Mouse (Mus musculus) heart, embryonic 10.5 days (tissue): Measurements from ENCODE around the gene Gli1. TPM values are rescaled to one million over a fixed set of nuclear protein-coding genes. Genes with fewer than 3 reads are reported as not detected.

Source experiments
- DNase-seq: peaks from one replicate; pipeline ENCODE4 v3.0.0-alpha.2; 2017; ENCODE audit warnings: low spot score
- H3K27ac ChIP-seq: fragments of 300-500 bp; sonication (generic); 2 replicates; pipeline ENCODE4 v1.5.1; 2016; ENCODE audit warnings: mild to moderate bottlenecking
- H3K27me3 ChIP-seq: fragments of 300-500 bp; sonication (generic); 2 replicates; pipeline ENCODE4 v1.6.1; 2016; ENCODE audit warnings: mild to moderate bottlenecking; ENCODE audit not compliant: poor library complexity, insufficient read depth, severe bottlenecking
- H3K36me3 ChIP-seq: fragments of 300-500 bp; sonication (generic); 2 replicates; pipeline ENCODE4 v1.6.1; 2016; ENCODE audit warnings: mild to moderate bottlenecking, moderate library complexity
- H3K4me1 ChIP-seq: fragments of 300-500 bp; sonication (generic); 2 replicates; pipeline ENCODE4 v1.6.1; 2016; ENCODE audit warnings: mild to moderate bottlenecking
- H3K4me3 ChIP-seq: fragments of 300-500 bp; sonication (generic); 2 replicates; pipeline ENCODE4 v1.5.1; 2016; ENCODE audit warnings: mild to moderate bottlenecking, moderate library complexity
- H3K9me3 ChIP-seq: fragments of 300-500 bp; sonication (generic); 2 replicates; pipeline ENCODE4 v1.6.1; 2016; ENCODE audit warnings: mild to moderate bottlenecking, moderate library complexity
- WGBS: fragments of 180-500 bp; shearing (Covaris S2); methylation state at CpG from one replicate; pipeline ENCODE4 v1.1.7; 2016; 5-methylcytosine and 5-hydroxymethylcytosine counted together
- polyA plus RNA-seq: library from polyadenylated mRNA; unstranded; fragments of >200 nt; fragmentation: Nextera tagmentation; extraction: Ambion mirVana; gene quantifications from 2 replicates; pipeline ENCODE4 v1.2.1, GENCODE M21; 2016

Gli1 gene
- polyA plus RNA-seq, 1 experiment from 2014 or later: 4.8 TPM

GRCm38 (mm10) chr10:127339683-127340576, 1.8 kb downstream of the Gli1 start:
- H3K27me3 ChIP-seq: peaks cover 46% of the 10 kb centered on the region
- DNase-seq: no peak
- H3K4me3 ChIP-seq: peak overlapping the region; percentile 65
- H3K4me1 ChIP-seq: peaks cover 37% of the 10 kb centered on the region
- no peaks in the 10 kb centered on the region for H3K36me3 ChIP-seq
- H3K27ac ChIP-seq: peak overlapping the region; percentile 79
- under 1% methylated on average over 41 of the region's 42 CpGs for WGBS
- no peaks in the 10 kb centered on the region for H3K9me3 ChIP-seq

- peak overlapping the region; percentile 79 for H3K27ac ChIP-seq
Measured at GRCm38 (mm10) chr10:127338930-127339682, 2.7 kb downstream of the Gli1 start.

GRCm38 (mm10) chr10:127337536-127338099, 4.2 kb downstream of the Gli1 start:
- Histone ChIP-seq H3K4me3 (no peak overlapping the region), H3K4me1 (peaks cover 38% of the 10 kb centered on the region), H3K9me3 (no peaks in the 10 kb centered on the region), H3K36me3 (0 out of 2 replicates have a peak, but pooled peaks cover 8% of the 10 kb centered on the region), H3K27ac (no peak overlapping the region), H3K27me3 (peaks cover 46% of the 10 kb centered on the region)
- WGBS: 80% methylated on average over 6 of the region's 6 CpGs
- DNase-seq: no peak

More at GRCm38 (mm10) chr10:127338930-127339682, 2.7 kb downstream of the Gli1 start:
- DNase-seq: peak; percentile 90
- Histone ChIP-seq H3K36me3 (0 out of 2 replicates have a peak, but pooled peaks cover 1% of the 10 kb centered on the region), H3K27me3 (peaks cover 46% of the 10 kb centered on the region), H3K4me3 (peak overlapping the region; percentile 65), H3K4me1 (peaks cover 37% of the 10 kb centered on the region), H3K9me3 (no peaks in the 10 kb centered on the region)
- WGBS: under 1% methylated on average over 31 of the region's 31 CpGs

- 62% methylated on average over 5 of the region's 5 CpGs for WGBS
- Histone ChIP-seq H3K4me3 (no peak overlapping the region), H3K27me3 (peaks cover 52% of the 10 kb centered on the region), H3K27ac (no peak overlapping the region; the same call in 1 of the 2 replicates), H3K4me1 (peaks cover 36% of the 10 kb centered on the region), H3K36me3 (0 out of 2 replicates have a peak, but pooled peaks cover 8% of the 10 kb centered on the region), H3K9me3 (no peaks in the 10 kb centered on the region)
- no peak for DNase-seq
Measured at GRCm38 (mm10) chr10:127336952-127337351, 4.8 kb downstream of the Gli1 start.

GRCm38 (mm10) chr10:127335271-127335670, 6.5 kb downstream of the Gli1 start:
- H3K27me3 ChIP-seq: peaks cover 54% of the 10 kb centered on the region
- H3K9me3 ChIP-seq: no peaks in the 10 kb centered on the region
- H3K27ac ChIP-seq: no peak overlapping the region
- 0 out of 2 replicates have a peak, but pooled peaks cover 8% of the 10 kb centered on the region for H3K36me3 ChIP-seq
- H3K4me3 ChIP-seq: no peak overlapping the region
- peaks cover 19% of the 10 kb centered on the region for H3K4me1 ChIP-seq
- 79% methylated on average over 1 of the region's 1 CpGs for WGBS
- no peak for DNase-seq

GRCm38 (mm10) chr10:127333152-127333551, 8.6 kb downstream of the Gli1 start:
- Histone ChIP-seq H3K36me3 (0 out of 2 replicates have a peak, but pooled peaks cover 8% of the 10 kb centered on the region), H3K27me3 (peaks cover 63% of the 10 kb centered on the region)

GRCm38 (mm10) chr10:127332211-127332874, 9.4 kb downstream of the Gli1 start:
- Histone ChIP-seq H3K9me3 (no peaks in the 10 kb centered on the region), H3K36me3 (0 out of 2 replicates have a peak, but pooled peaks cover 8% of the 10 kb centered on the region), H3K27me3 (peaks cover 63% of the 10 kb centered on the region), H3K27ac (peak overlapping the region; percentile 59; the same call in 1 of the 2 replicates), H3K4me1 (peaks cover 5% of the 10 kb centered on the region), H3K4me3 (peak overlapping the region; percentile 50)
- WGBS: 32% methylated on average over 31 of the region's 31 CpGs
- DNase-seq: no peak

More at GRCm38 (mm10) chr10:127333152-127333551, 8.6 kb downstream of the Gli1 start:
- 54% methylated on average over 5 of the region's 5 CpGs for WGBS
- Histone ChIP-seq H3K4me1 (peaks cover 5% of the 10 kb centered on the region), H3K9me3 (no peaks in the 10 kb centered on the region), H3K4me3 (no peak overlapping the region), H3K27ac (no peak overlapping the region)
- no peak for DNase-seq

- WGBS: 69% methylated on average over 7 of the region's 7 CpGs
- Histone ChIP-seq H3K27me3 (peaks cover 74% of the 10 kb centered on the region), H3K27ac (no peak overlapping the region), H3K4me3 (no peak overlapping the region), H3K4me1 (peaks cover 23% of the 10 kb centered on the region), H3K9me3 (no peaks in the 10 kb centered on the region), H3K36me3 (0 out of 2 replicates have a peak, but pooled peaks cover 8% of the 10 kb centered on the region)
- DNase-seq: no peak
Measured at GRCm38 (mm10) chr10:127330212-127330611, 11.6 kb downstream of the Gli1 start.

GRCm38 (mm10) chr10:127327461-127328145, 14.2 kb downstream of the Gli1 start:
- H3K27ac ChIP-seq: no peak overlapping the region
- H3K27me3 ChIP-seq: peaks cover 100% of the 10 kb centered on the region
- WGBS: 43% methylated on average over 18 of the region's 18 CpGs
- peaks cover 28% of the 10 kb centered on the region for H3K4me1 ChIP-seq
- no peak overlapping the region for H3K4me3 ChIP-seq
- no peaks in the 10 kb centered on the region for H3K36me3 ChIP-seq
- DNase-seq: no peak
- H3K9me3 ChIP-seq: no peaks in the 10 kb centered on the region

GRCm38 (mm10) chr10:127326828-127327227, 14.9 kb downstream of the Gli1 start:
- peak overlapping the region; percentile 62 for H3K27ac ChIP-seq
- no peaks in the 10 kb centered on the region for H3K9me3 ChIP-seq
- H3K4me3 ChIP-seq: peak overlapping the region; percentile 66
- no peaks in the 10 kb centered on the region for H3K36me3 ChIP-seq
- 4% methylated on average over 29 of the region's 29 CpGs for WGBS
- peaks cover 100% of the 10 kb centered on the region for H3K27me3 ChIP-seq
- H3K4me1 ChIP-seq: peaks cover 29% of the 10 kb centered on the region
- no peak for DNase-seq

- DNase-seq: no peak
- Histone ChIP-seq H3K36me3 (no peaks in the 10 kb centered on the region), H3K27ac (peak overlapping the region; percentile 62), H3K9me3 (no peaks in the 10 kb centered on the region), H3K4me3 (peak overlapping the region; percentile 66), H3K4me1 (peaks cover 29% of the 10 kb centered on the region), H3K27me3 (peaks cover 100% of the 10 kb centered on the region)
- WGBS: under 1% methylated on average over 54 of the region's 54 CpGs
Measured at GRCm38 (mm10) chr10:127326017-127326801, 15.6 kb downstream of the Gli1 start.
